Mouse (Mus musculus) lung, postnatal 0 days (tissue): Measurements from ENCODE around the gene Rassf8.

Experiments used
- CTCF ChIP-seq: IDR thresholded peaks from 2 replicates; pipeline ENCODE4 v1.5.1; 2016; ENCODE audit warnings: antibody characterized with exemption, mild to moderate bottlenecking
- EP300 ChIP-seq: IDR thresholded peaks from 2 replicates; pipeline ENCODE4 v1.6.1; 2016; ENCODE audit warnings: antibody characterized with exemption, mild to moderate bottlenecking, control low read depth

DNA sequence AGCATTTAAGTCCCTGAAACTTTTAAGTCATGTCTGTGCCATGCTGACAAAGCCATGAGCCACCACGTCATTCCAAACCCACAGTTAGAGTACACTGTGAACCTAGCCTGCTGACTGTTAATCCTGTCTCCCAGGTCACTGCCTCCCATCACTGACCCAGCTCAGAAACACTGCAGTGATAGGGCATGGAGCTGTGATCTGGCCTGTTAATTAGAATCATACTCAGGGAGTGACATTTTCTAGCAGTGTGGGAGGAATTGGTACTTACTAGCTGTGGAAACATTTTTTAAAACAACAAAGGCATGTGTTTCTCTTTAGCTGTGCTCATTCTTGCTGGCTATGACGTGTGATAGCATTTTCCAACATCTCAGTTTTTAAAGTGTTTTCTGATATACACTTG is 35.4 kb downstream of the Rassf8 start:
- TF ChIP-seq CTCF: no peak
- no peak for TF ChIP-seq EP300
